ENCODE assay signal across 20 mouse cellular contexts in genomic region chr4:97636569-97636968, GRCm38 (mm10).
DNase-seq lines count a peak whose midpoint lies in the region; ATAC-seq and TF ChIP-seq lines count a peak whose summit lies in the region.
"Had no signal": no experiment of that assay in that cellular context is flagged by ENCODE, and none has a peak within 500 bp of the region (broad histone marks: within the 10 kb centered on the region; RNA-seq: fewer than 3 reads in every experiment).

No protein-coding gene starts in this region.

- no peak for DNase-seq in midbrain, embryonic 11.5 days (ENCODE audit: low spot score, missing footprints)
- no peak for DNase-seq in liver, postnatal 0 days
- no peak for DNase-seq in gastrocnemius, postnatal 14 days
- DNase-seq: adrenal gland, adult 2 months; cerebellum, adult 11 months; gastrocnemius, postnatal 25 days; heart, adult 18-20 months; heart, postnatal 14 days; kidney, adult 18-20 months; kidney, postnatal 4 days; retina, postnatal 1 day; right cerebral cortex, postnatal 25 days; spleen, adult 18-20 months had no signal

- TF ChIP-seq CTCF in liver, postnatal 0 days (IDR thresholded peaks at IDR 0.05; ENCODE audit: low read depth), result no peak

- no peak overlapping the region for H3K9ac ChIP-seq in hindbrain, embryonic 13.5 days
- no peak overlapping the region for H3K9ac ChIP-seq in hindbrain, embryonic 16.5 days (ENCODE audit: low read depth, low read length)
- no peak overlapping the region for H3K9ac ChIP-seq in midbrain, embryonic 13.5 days (replicated peaks)
- no peak overlapping the region for H3K9ac ChIP-seq in midbrain, embryonic 11.5 days (ENCODE audit: low read length)
- H3K9ac ChIP-seq in forebrain, embryonic 16.5 days (replicated peaks; ENCODE audit: low read depth, low read length), result no peak overlapping the region
- no peak overlapping the region for H3K9ac ChIP-seq in liver, postnatal 0 days (replicated peaks)
- H3K9ac ChIP-seq: heart, embryonic 13.5 days had no signal

- peaks cover 17% of the 10 kb centered on the region for H3K4me1 ChIP-seq in hindbrain, embryonic 13.5 days (replicated peaks)
- H3K4me1 ChIP-seq in hindbrain, embryonic 16.5 days (ENCODE audit: control insufficient read depth, insufficient read depth, low read depth, low read length), result peaks cover 4% of the 10 kb centered on the region; the same call in 1 of the 2 replicates
- H3K4me1 ChIP-seq in midbrain, embryonic 13.5 days (replicated peaks), result peaks cover 16% of the 10 kb centered on the region
- H3K4me1 ChIP-seq in midbrain, embryonic 11.5 days (ENCODE audit: control insufficient read depth, insufficient read depth, low read length), result peaks cover 7% of the 10 kb centered on the region
- H3K4me1 ChIP-seq in forebrain, embryonic 16.5 days (replicated peaks; ENCODE audit: control insufficient read depth, insufficient read depth, low read length), result peaks cover 12% of the 10 kb centered on the region
- no peaks in the 10 kb centered on the region for H3K4me1 ChIP-seq in liver, postnatal 0 days (ENCODE audit: insufficient read depth)

- no peak for TF ChIP-seq EP300 in liver, postnatal 0 days (IDR thresholded peaks at IDR 0.05; ENCODE audit: low read depth)

- no peaks in the 10 kb centered on the region for H3K36me3 ChIP-seq in hindbrain, embryonic 13.5 days
- H3K36me3 ChIP-seq in hindbrain, embryonic 16.5 days (ENCODE audit: control insufficient read depth, insufficient read depth, low read length), result no peaks in the 10 kb centered on the region
- H3K36me3 ChIP-seq in midbrain, embryonic 13.5 days, result no peaks in the 10 kb centered on the region
- H3K36me3 ChIP-seq in midbrain, embryonic 11.5 days (ENCODE audit: control insufficient read depth, insufficient read depth, low read length), result no peaks in the 10 kb centered on the region
- no peaks in the 10 kb centered on the region for H3K36me3 ChIP-seq in forebrain, embryonic 16.5 days (ENCODE audit: control insufficient read depth, insufficient read depth)
- no peaks in the 10 kb centered on the region for H3K36me3 ChIP-seq in liver, postnatal 0 days (replicated peaks; ENCODE audit: insufficient read depth, low read length)
- H3K36me3 ChIP-seq: heart, embryonic 13.5 days had no signal

- ATAC-seq in hindbrain, embryonic 13.5 days (ENCODE audit: low FRiP score), result no peak
- ATAC-seq in hindbrain, embryonic 16.5 days, result no peak
- 0 out of 2 replicates have a peak, but pooled peaks have one; percentile 9 for ATAC-seq in midbrain, embryonic 13.5 days
- no peak for ATAC-seq in midbrain, embryonic 11.5 days (ENCODE audit: low FRiP score)
- ATAC-seq in forebrain, embryonic 16.5 days, result 0 out of 2 replicates have a peak, but pooled peaks have one; percentile 16
- peak; percentile 75 for ATAC-seq in liver, postnatal 0 days
- ATAC-seq: lung, postnatal 0 days had no signal

- peak overlapping the region; percentile 64; the same call in 1 of the 2 replicates for H3K27ac ChIP-seq in hindbrain, embryonic 13.5 days
- H3K27ac ChIP-seq in hindbrain, embryonic 16.5 days (ENCODE audit: low read depth, low read length), result no peak overlapping the region; the same call in 1 of the 2 replicates
- no peak overlapping the region for H3K27ac ChIP-seq in midbrain, embryonic 13.5 days
- no peak overlapping the region for H3K27ac ChIP-seq in midbrain, embryonic 11.5 days (ENCODE audit: low read depth, low read length)
- H3K27ac ChIP-seq in forebrain, embryonic 16.5 days (ENCODE audit: low read length), result no peak overlapping the region; the same call in 1 of the 2 replicates
- no peak overlapping the region for H3K27ac ChIP-seq in liver, postnatal 0 days (ENCODE audit: low read depth)
- H3K27ac ChIP-seq: heart, embryonic 13.5 days; macrophage had no signal

- no peaks in the 10 kb centered on the region for H3K27me3 ChIP-seq in hindbrain, embryonic 13.5 days
- no peaks in the 10 kb centered on the region for H3K27me3 ChIP-seq in hindbrain, embryonic 16.5 days (replicated peaks; ENCODE audit: control insufficient read depth, insufficient read depth, low read length)
- no peaks in the 10 kb centered on the region for H3K27me3 ChIP-seq in midbrain, embryonic 13.5 days
- no peaks in the 10 kb centered on the region for H3K27me3 ChIP-seq in midbrain, embryonic 11.5 days (ENCODE audit: control insufficient read depth, insufficient read depth, low read length)
- no peaks in the 10 kb centered on the region for H3K27me3 ChIP-seq in forebrain, embryonic 16.5 days (replicated peaks; ENCODE audit: control insufficient read depth, insufficient read depth, low read length)
- no peaks in the 10 kb centered on the region for H3K27me3 ChIP-seq in liver, postnatal 0 days (ENCODE audit: insufficient read depth, low read length)
- H3K27me3 ChIP-seq: heart, embryonic 13.5 days had no signal

- no peak overlapping the region for H3K4me3 ChIP-seq in hindbrain, embryonic 13.5 days
- H3K4me3 ChIP-seq in hindbrain, embryonic 16.5 days (ENCODE audit: low read length), result no peak overlapping the region
- no peak overlapping the region for H3K4me3 ChIP-seq in midbrain, embryonic 13.5 days (replicated peaks)
- H3K4me3 ChIP-seq in midbrain, embryonic 11.5 days (ENCODE audit: low read depth, low read length), result no peak overlapping the region
- H3K4me3 ChIP-seq in forebrain, embryonic 16.5 days (replicated peaks; ENCODE audit: low read length), result no peak overlapping the region
- H3K4me3 ChIP-seq in liver, postnatal 0 days (ENCODE audit: low read depth, low read length), result no peak overlapping the region
- H3K4me3 ChIP-seq: heart, embryonic 13.5 days had no signal

- no peaks in the 10 kb centered on the region for H3K9me3 ChIP-seq in hindbrain, embryonic 13.5 days
- no peaks in the 10 kb centered on the region for H3K9me3 ChIP-seq in hindbrain, embryonic 16.5 days (ENCODE audit: control insufficient read depth, low read length)
- no peaks in the 10 kb centered on the region for H3K9me3 ChIP-seq in midbrain, embryonic 13.5 days
- H3K9me3 ChIP-seq in midbrain, embryonic 11.5 days (ENCODE audit: control insufficient read depth, low read length), result no peaks in the 10 kb centered on the region
- H3K9me3 ChIP-seq in forebrain, embryonic 16.5 days (ENCODE audit: control insufficient read depth, low read length), result no peaks in the 10 kb centered on the region
- no peaks in the 10 kb centered on the region for H3K9me3 ChIP-seq in liver, postnatal 0 days (ENCODE audit: low read length)
- H3K9me3 ChIP-seq: heart, embryonic 13.5 days had no signal

- intact Hi-C loops in gastrocnemius, postnatal 14 days (cut with DNase I; ENCODE audit: low total_unique reads), result no loop called here

- 93% methylated on average over 1 of the region's 1 CpGs for WGBS in hindbrain, embryonic 13.5 days
- 100% methylated on average over 1 of the region's 1 CpGs for WGBS in hindbrain, embryonic 16.5 days
- WGBS in midbrain, embryonic 13.5 days, result 92% methylated on average over 1 of the region's 1 CpGs
- WGBS in midbrain, embryonic 11.5 days, result 86% methylated on average over 1 of the region's 1 CpGs
- 97% methylated on average over 1 of the region's 1 CpGs for WGBS in forebrain, embryonic 16.5 days
- WGBS in liver, postnatal 0 days (ENCODE audit: insufficient replicate concordance), result 50% methylated on average over 1 of the region's 1 CpGs

- no peak overlapping the region for H3K4me2 ChIP-seq in hindbrain, embryonic 13.5 days
- no peak overlapping the region for H3K4me2 ChIP-seq in hindbrain, embryonic 16.5 days (ENCODE audit: low read length)
- H3K4me2 ChIP-seq in midbrain, embryonic 13.5 days (replicated peaks), result no peak overlapping the region
- no peak overlapping the region for H3K4me2 ChIP-seq in midbrain, embryonic 11.5 days
- H3K4me2 ChIP-seq in forebrain, embryonic 16.5 days (ENCODE audit: low read length), result no peak overlapping the region
- H3K4me2 ChIP-seq in liver, postnatal 0 days (ENCODE audit: low read depth, low read length), result no peak overlapping the region
- H3K4me2 ChIP-seq: heart, embryonic 13.5 days had no signal

Comparison
In these comparisons a context has a peak if more than half of its experiments do, and no peak if none do; other contexts are left out.
1. ATAC-seq: peak in midbrain, embryonic 13.5 days (single experiment), forebrain, embryonic 16.5 days (single experiment) and liver, postnatal 0 days (single experiment); none in hindbrain, embryonic 13.5 days (single experiment), hindbrain, embryonic 16.5 days (single experiment) and midbrain, embryonic 11.5 days (single experiment).